Mouse (Mus musculus): ENCODE data around the gene Sox21.

Gene Sox21

GRCm38 (mm10) chr14:118225061-118225743 lies 11.6 kb downstream of the Sox21 start:
- DNase-seq = no peak

DNA sequence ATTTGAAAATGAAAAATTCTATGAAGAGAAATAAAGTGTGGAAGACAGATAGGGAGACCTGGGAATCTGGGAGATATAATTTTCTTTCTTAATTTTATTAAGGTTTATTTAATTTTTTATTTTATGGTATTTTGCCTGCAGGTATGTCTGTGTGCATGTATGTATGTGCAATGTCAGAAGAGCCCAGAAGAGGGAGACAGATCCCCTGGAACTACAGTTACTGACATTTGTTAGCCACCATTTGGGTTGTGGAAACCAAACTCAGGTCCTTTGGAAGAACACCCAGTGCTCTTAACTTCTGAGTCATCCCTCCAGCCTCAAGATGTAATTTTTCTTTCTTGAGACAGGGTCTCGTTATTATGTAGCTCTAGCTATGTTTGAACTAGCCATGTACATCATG lies 15.9 kb downstream of the Sox21 start:
- DNase-seq = no peak

DNA sequence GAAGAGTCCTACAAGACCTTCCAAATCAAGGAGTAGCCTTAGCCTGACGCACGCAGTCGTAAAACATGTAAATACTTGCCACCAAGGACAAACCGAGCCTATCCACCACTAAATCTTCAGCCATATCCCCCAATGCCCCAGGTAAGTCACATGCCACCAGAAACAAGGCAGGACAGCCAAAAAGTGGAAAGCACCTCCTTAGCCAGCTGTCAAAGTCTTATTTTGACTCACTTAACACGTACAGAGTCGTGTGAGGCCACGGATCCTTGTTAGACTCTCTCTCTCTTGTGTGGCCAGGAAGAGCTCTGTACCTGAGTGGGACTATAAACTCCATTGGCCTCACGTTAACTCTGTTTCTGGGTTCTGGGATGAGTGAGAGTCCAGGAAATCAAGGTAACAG lies 20.0 kb downstream of the Sox21 start:
- no peak for DNase-seq

- no peak for DNase-seq
Measured at GRCm38 (mm10) chr14:118212188-118212804, 24.5 kb downstream of the Sox21 start.

- peak; percentile 53 for DNase-seq
Measured at GRCm38 (mm10) chr14:118209642-118210041, 27.2 kb downstream of the Sox21 start.

DNA sequence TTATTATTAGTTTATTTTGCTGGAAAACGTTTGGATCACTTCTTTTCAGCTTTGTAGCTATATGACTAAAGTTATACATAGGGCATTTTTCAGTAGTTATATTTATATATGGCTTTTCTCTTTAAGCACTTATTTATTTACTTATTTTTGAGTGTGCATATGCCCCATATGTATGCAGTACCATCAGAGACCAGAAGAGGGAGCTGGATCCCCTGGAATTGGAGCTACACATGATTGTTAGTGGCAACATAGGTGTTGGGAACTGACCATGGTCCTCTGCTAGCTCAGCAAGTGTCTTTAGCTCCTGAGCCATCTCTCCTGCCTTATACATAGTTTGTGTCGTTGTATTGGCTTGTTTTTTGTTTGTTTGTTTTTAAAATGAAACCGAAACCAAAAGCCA lies 29.5 kb downstream of the Sox21 start:
- no peak for DNase-seq

DNA sequence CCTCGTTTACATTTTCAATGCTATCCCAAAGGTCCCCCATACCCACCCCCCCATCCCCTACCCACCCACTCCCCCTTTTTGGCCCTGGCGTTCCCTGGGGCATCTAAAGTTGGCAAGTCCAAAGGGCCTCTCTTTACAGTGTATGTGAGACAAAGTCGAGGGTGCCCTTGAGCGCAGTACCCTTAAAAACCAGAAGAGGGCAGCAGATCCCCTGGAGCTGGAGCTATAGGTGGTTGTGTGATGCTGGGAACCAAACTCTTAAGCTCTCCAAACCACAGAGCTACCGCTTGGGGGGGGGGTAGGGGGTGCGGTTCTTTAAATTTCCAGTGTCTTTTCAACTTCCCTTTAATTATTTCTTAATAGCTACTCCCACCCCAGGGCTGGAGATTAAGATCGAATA lies 33.8 kb downstream of the Sox21 start:
- peak; percentile 21 for DNase-seq

DNA sequence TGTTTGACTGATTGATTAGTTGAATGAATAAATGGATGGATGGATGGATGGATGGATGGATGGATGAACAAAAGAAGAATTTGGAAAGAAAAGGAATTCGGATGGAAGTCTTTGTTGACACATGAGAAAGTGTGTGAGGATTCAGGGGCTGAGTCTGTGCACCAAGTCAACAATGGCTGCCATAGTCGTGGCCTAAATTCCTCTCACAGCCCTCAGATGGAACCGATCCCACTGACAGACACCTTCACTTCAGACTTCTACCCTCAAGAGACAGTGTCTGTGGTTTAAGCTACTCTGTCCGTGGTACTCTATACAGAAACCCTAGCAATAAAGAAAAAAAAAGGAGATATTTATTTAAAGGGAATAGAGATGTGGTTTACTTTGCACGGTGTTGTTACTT lies 34.8 kb downstream of the Sox21 start:
- DNase-seq = no peak

DNA sequence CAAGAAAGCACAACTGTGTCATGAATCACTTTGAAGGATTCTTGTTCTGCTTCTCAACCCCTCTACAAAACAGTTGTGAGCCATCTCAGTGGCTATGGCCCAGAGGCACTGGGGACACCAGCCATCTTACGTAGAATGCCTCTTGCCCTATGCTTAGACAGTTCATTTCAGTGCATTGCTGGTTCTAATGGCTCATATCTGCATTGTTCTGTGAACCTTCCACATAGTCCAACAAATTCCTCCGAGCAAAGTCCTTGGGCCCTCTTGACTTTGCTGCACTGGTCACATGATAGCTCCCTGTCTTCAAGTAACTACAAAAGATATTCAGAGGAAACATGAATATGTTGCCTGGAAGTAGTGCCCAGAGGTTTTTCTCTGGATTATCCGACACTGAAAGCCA lies 36.1 kb downstream of the Sox21 start:
- DNase-seq = no peak

- DNase-seq = no peak
Measured at GRCm38 (mm10) chr14:118197063-118197462, 39.8 kb downstream of the Sox21 start.

GRCm38 (mm10) chr14:118194219-118194914 lies 42.5 kb downstream of the Sox21 start:
- DNase-seq = no peak

DNA sequence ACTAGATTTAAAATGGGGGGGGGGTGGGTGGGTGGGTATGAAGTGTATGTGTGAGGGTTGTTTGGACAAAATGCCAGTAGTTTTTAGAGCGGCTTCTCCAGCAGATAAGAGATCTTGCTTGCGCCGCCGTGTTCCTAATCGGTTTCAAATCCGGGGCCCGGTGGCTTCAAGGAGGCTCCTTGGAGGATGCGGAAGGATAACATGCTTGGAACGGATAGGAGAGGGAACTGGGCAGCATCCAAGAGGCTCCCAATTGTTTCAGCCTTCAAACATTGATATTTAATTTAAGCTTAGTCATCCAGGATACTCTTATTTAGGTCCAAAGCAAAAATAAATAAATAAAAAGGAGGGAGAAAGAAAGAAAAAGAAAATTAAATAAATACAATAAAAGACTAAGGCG lies 43.2 kb downstream of the Sox21 start:
- DNase-seq = no peak

- DNase-seq = no peak
Measured at GRCm38 (mm10) chr14:118193001-118193628, 43.7 kb downstream of the Sox21 start.

- no peak for DNase-seq
Measured at GRCm38 (mm10) chr14:118191442-118191841, 45.4 kb downstream of the Sox21 start.
